Mouse (Mus musculus) thymus, adult 2 months (tissue): ENCODE results near the gene Nars2. TPM values are rescaled to one million over a fixed set of nuclear protein-coding genes. Genes with fewer than 3 reads are reported as not detected.

Source experiments
- DNase-seq: peaks from one replicate; pipeline ENCODE4 v3.0.0; 2021
- H3K27ac ChIP-seq: fragments of 200-500 bp; 2 replicates; pipeline ENCODE4 v1.5.1; 2012; ENCODE audit warnings: low read length, control low read depth; ENCODE audit not compliant: control insufficient read depth, insufficient read depth
- H3K27me3 ChIP-seq: fragments of 200-500 bp; 2 replicates; pipeline ENCODE4 v1.6.1; 2012; ENCODE audit warnings: mild to moderate bottlenecking, low read length, moderate library complexity, mixed read lengths; ENCODE audit not compliant: control insufficient read depth, insufficient read depth
- H3K36me3 ChIP-seq: fragments of 200-500 bp; 2 replicates; pipeline ENCODE4 v1.6.1; 2012; ENCODE audit warnings: mild to moderate bottlenecking, low read length, moderate library complexity; ENCODE audit not compliant: control insufficient read depth, insufficient read depth
- H3K4me1 ChIP-seq: fragments of 200-500 bp; replicated peaks from 2 replicates; pipeline ENCODE4 v1.6.1; 2012; ENCODE audit warnings: low read length; ENCODE audit not compliant: control insufficient read depth, insufficient read depth
- H3K4me3 ChIP-seq: fragments of 200-500 bp; 2 replicates; pipeline ENCODE4 v1.5.1; 2012; ENCODE audit warnings: mild to moderate bottlenecking, low read length, control low read depth, moderate library complexity; ENCODE audit not compliant: control insufficient read depth, insufficient read depth
- CTCF ChIP-seq: fragments of 200-500 bp; IDR thresholded peaks from 2 replicates; pipeline ENCODE4 v1.5.1; 2012; ENCODE audit warnings: mild to moderate bottlenecking, control low read depth, low read length, moderate library complexity, borderline replicate concordance; ENCODE audit not compliant: control insufficient read depth, poor library complexity, insufficient read depth; ENCODE audit errors: extremely low read depth
- POLR2A ChIP-seq: fragments of 200-500 bp; IDR thresholded peaks from 2 replicates; pipeline ENCODE4 v1.6.1; 2012; ENCODE audit warnings: mild to moderate bottlenecking, low read length, control low read depth, moderate library complexity; ENCODE audit not compliant: control insufficient read depth, poor library complexity, insufficient read depth; ENCODE audit errors: extremely low read depth
- WGBS: fragments of 180-500 bp; shearing (Covaris S2); methylation state at CpG from one replicate; pipeline ENCODE4 v1.1.7; 2018; 5-methylcytosine and 5-hydroxymethylcytosine counted together
- polyA plus RNA-seq: library from polyadenylated mRNA; depleted of rRNA; stranded (reverse); fragments of >200 nt; gene quantifications from 2 replicates; pipeline ENCODE4 v1.2.3, GENCODE M21; 2012

Gene Nars2
- polyA plus RNA-seq, 1 experiment, result 3.2 TPM

GRCm38 (mm10) chr7:97079651-97080365 lies 128.5 kb downstream of the Nars2 start:
- no peak for TF ChIP-seq CTCF
- no peak for TF ChIP-seq POLR2A
- Histone ChIP-seq H3K4me3 (no peak overlapping the region), H3K4me1 (peaks cover 14% of the 10 kb centered on the region), H3K27me3 (peaks cover 8% of the 10 kb centered on the region), H3K27ac (no peak overlapping the region), H3K36me3 (no peaks in the 10 kb centered on the region)
- no peak for DNase-seq
- WGBS, result 88% methylated on average over 4 of the region's 4 CpGs

DNA sequence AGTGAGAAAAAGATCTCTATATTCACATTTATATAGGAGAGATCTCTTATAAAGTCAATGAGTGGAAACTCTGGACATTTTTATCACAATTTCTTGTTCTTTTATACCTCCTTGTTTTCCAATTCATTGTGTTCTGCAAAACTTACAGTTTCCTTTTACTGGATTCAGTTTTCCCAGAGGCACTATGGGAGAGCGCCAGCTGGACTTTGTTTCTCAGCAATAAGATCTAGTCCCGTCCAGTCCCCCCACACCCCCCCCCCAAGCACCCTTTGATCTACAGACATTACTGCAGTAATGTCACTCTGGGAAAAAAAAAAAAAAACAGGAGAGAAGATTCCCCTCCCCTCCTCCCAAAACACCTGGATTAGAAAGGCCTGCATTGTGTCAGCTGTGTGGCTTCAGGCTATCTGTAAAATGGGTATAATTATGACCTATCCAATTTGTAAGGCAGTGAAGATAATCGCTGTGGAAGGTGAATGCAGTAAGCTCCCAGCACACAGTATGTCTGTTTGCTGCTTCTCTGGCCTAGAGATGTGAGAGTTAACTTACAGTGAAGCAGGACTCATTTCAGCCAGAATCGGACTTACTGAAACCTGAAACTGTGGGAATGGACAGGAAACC lies 129.4 kb downstream of the Nars2 start:
- no peak overlapping the region for H3K27ac ChIP-seq
- TF ChIP-seq CTCF (no peak), POLR2A (no peak)
- DNase-seq, result no peak
- 83% methylated on average over 4 of the region's 4 CpGs for WGBS
- H3K4me3 ChIP-seq, result peak overlapping the region; percentile 73; the same call in 1 of the 2 replicates
- no peaks in the 10 kb centered on the region for H3K36me3 ChIP-seq
- H3K27me3 ChIP-seq, result peaks cover 8% of the 10 kb centered on the region
- H3K4me1 ChIP-seq, result peaks cover 14% of the 10 kb centered on the region

DNA sequence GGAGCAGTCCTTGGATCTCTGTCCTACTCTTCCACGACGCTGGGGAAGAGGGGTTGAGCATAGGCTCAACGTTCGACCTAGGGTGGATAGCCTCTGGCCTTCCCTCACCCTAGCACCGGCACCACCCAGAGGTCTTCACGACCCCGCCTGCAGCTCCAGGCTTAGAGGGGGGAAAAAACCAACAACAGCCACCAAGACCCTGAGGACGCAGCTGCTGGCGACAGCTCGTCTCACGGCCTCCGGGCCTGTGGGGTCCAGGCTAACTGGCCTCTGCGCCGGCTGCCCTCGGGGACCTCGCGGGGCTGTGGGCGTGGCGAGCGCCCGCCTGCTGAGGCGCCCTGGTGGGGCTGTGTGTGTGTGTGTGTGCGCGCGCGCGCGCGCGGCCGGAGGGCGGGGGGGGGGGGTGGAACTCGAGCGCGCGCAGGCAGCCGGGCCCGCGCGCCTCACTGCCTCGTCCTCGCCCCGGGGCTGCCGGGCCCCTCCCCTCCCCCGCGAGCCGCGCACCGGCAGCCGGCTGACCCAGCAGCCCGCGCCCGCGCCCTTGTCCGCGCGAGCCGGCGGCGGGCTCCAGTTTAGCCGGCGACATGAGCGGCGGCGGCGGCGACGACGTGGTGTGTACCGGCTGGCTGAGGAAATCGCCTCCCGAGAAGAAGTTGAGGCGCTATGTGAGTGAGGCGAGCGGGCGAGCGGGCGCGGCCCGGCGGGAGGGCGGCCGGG lies 130.1 kb downstream of the Nars2 start, which contains the start of gene Gab2:
Gab2 (plus strand) TSS at position 345 of the 717 bp plus-strand sequence.
- H3K27me3 ChIP-seq, result peaks cover 8% of the 10 kb centered on the region
- no peaks in the 10 kb centered on the region for H3K36me3 ChIP-seq
- 1% methylated on average over 59 of the region's 83 CpGs for WGBS
- peak; percentile 48 for DNase-seq
- TF ChIP-seq CTCF (no peak), POLR2A (no peak)
- no peak within 1 kb of the TSS for H3K27ac ChIP-seq
- H3K4me3 ChIP-seq, result peak within 1 kb of the TSS; percentile 73
- H3K4me1 ChIP-seq, result peaks cover 14% of the 10 kb centered on the region

GRCm38 (mm10) chr7:97081959-97082218 lies 130.6 kb downstream of the Nars2 start:
- under 1% methylated on average over 38 of the region's 38 CpGs for WGBS
- TF ChIP-seq CTCF (no peak), POLR2A (no peak)
- H3K4me1 ChIP-seq, result peaks cover 14% of the 10 kb centered on the region
- peaks cover 8% of the 10 kb centered on the region for H3K27me3 ChIP-seq
- DNase-seq, result no peak
- peak overlapping the region; percentile 73 for H3K4me3 ChIP-seq
- H3K27ac ChIP-seq, result no peak overlapping the region
- no peaks in the 10 kb centered on the region for H3K36me3 ChIP-seq

- no peak for DNase-seq
- peaks cover 8% of the 10 kb centered on the region for H3K27me3 ChIP-seq
- H3K36me3 ChIP-seq, result no peaks in the 10 kb centered on the region
- peaks cover 14% of the 10 kb centered on the region for H3K4me1 ChIP-seq
- H3K27ac ChIP-seq, result no peak overlapping the region
- TF ChIP-seq POLR2A (no peak), CTCF (no peak)
- H3K4me3 ChIP-seq, result peak overlapping the region; percentile 73
- under 1% methylated on average over 39 of the region's 40 CpGs for WGBS
Observed at GRCm38 (mm10) chr7:97082219-97083101, 131.2 kb downstream of the Nars2 start.

DNA sequence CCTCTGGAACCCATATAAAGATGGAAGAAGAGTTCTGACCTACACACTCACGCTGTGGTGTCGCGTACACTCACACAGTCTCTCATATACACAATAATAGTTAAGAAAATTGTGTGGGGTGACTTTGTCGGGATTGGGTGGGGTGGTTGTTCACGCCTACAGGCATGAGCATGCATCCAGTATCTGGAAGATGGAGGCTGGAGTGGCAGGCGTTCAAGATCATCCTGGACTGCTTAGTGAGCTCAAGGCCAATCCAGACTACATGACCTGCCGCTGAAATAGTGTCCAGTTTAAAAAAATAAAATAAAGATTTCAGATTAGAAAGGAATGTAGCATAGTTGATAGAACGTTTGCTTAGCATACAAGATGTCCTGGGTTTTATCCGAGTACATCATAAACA lies 132.3 kb downstream of the Nars2 start:
- TF ChIP-seq POLR2A (no peak), CTCF (no peak)
- H3K4me1 ChIP-seq, result peaks cover 14% of the 10 kb centered on the region
- no peak for DNase-seq
- H3K4me3 ChIP-seq, result no peak overlapping the region
- WGBS, result 95% methylated on average over 9 of the region's 9 CpGs
- H3K36me3 ChIP-seq, result no peaks in the 10 kb centered on the region
- peaks cover 8% of the 10 kb centered on the region for H3K27me3 ChIP-seq
- no peak overlapping the region for H3K27ac ChIP-seq
